Mouse (Mus musculus) E14TG2a.4 (cell line): ENCODE measurements around the gene A130010J15Rik.

Source experiments
- CTCF ChIP-seq: conservative IDR thresholded peaks from 2 replicates; pipeline ENCODE4 v1.5.1; 2014; ENCODE audit warnings: low read length
- POU5F1 ChIP-seq: IDR thresholded peaks from 2 replicates; pipeline ENCODE4 v1.6.1; 2014; ENCODE audit warnings: low read length, borderline replicate concordance

DNA sequence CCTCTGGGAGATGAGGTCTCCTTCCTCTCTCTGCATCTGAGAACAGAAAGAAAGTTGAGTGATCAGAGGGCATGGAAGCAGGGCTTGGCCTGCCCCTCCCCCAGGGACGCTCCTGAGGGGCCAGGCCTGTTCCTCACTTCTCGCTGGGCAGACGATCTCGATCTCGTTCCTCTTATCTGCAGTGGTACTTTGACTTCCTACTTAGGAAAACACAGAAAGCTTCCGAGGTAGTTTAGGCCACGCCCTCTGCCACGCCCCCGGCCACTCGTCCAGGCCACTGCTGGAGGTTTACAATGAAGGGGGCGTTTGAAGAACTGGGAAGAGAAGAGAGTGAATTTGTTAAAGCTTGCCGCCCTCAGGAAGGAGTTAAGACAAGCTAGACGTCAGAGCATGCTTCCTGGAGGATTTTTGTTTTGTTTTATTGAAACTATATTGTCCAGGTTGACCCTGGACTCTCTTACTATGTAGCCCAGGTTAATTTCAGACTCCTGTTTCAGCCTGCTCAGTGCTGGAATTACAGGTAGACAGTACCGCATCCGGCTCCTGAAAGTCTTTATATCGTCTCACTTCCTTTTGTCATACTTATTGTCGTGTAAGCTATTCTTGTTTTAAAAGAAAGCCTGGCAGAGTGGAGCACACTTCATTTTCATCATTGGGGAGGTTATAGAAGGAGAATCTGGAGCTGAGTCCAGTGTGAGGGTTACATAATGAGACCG is 7.4 kb upstream of the A130010J15Rik start:
- no peak for TF ChIP-seq CTCF
- no peak for TF ChIP-seq POU5F1
